Mouse (Mus musculus) stomach, embryonic 16.5 days (tissue): ENCODE measurements around the gene Hdac7. TPM values are rescaled to one million over a fixed set of nuclear protein-coding genes. Genes with fewer than 3 reads are reported as not detected.

Source experiments
- ATAC-seq: fragments of 200-750 bp; cut with Nextera tagmentation; 2 replicates; pipeline ENCODE4 v1.8.0; 2017; ENCODE audit warnings: moderate number of reproducible peaks, moderate TSS enrichment; ENCODE audit not compliant: insufficient read depth, low FRiP score
- H3K27ac ChIP-seq: fragments of 300-500 bp; sonication (generic); 2 replicates; pipeline ENCODE4 v1.5.1; 2014; ENCODE audit warnings: low read length
- H3K27me3 ChIP-seq: fragments of 300-500 bp; sonication (generic); 2 replicates; pipeline ENCODE4 v1.6.1; 2014; ENCODE audit warnings: low read length, control low read depth, mixed read lengths; ENCODE audit not compliant: control insufficient read depth, insufficient read depth
- H3K36me3 ChIP-seq: fragments of 300-500 bp; sonication (generic); 2 replicates; pipeline ENCODE4 v1.6.1; 2014; ENCODE audit warnings: low read length; ENCODE audit not compliant: control insufficient read depth, insufficient read depth
- H3K4me1 ChIP-seq: fragments of 300-500 bp; sonication (generic); 2 replicates; pipeline ENCODE4 v1.6.1; 2014; ENCODE audit warnings: low read length, control low read depth, mixed read lengths; ENCODE audit not compliant: control insufficient read depth, insufficient read depth
- H3K4me2 ChIP-seq: fragments of 300-500 bp; sonication (generic); 2 replicates; pipeline ENCODE4 v1.6.1; 2014; ENCODE audit warnings: low read depth, low read length, mixed read lengths
- H3K4me3 ChIP-seq: fragments of 300-500 bp; sonication (generic); replicated peaks from 2 replicates; pipeline ENCODE4 v1.5.1; 2014; ENCODE audit warnings: mild to moderate bottlenecking, low read length
- H3K9ac ChIP-seq: fragments of 300-500 bp; sonication (generic); 2 replicates; pipeline ENCODE4 v1.6.1; 2014; ENCODE audit warnings: low read length
- H3K9me3 ChIP-seq: fragments of 300-500 bp; sonication (generic); replicated peaks from 2 replicates; pipeline ENCODE4 v1.6.1; 2016; ENCODE audit warnings: low read length, control low read depth; ENCODE audit not compliant: control insufficient read depth
- WGBS: fragments of 180-500 bp; shearing (Covaris S2); extraction: QIAGEN DNeasy Blood & Tissue Kit; methylation state at CpG from one replicate; pipeline ENCODE4 v1.1.7; 2014; 5-methylcytosine and 5-hydroxymethylcytosine counted together
- polyA plus RNA-seq: library from polyadenylated mRNA; unstranded; fragments of >200 nt; fragmentation: Nextera tagmentation; extraction: Ambion mirVana; gene quantifications from 2 replicates; pipeline ENCODE4 v1.2.1, GENCODE M21; 2015

Gene Hdac7
- polyA plus RNA-seq, 1 experiment from 2014 or later, result 20.4 TPM

- no peak for ATAC-seq
- whole genome bisulfite sequencing, result 13% methylated on average over 23 of the region's 23 CpGs
Measured at GRCm38 (mm10) chr15:97766594-97767279, 77.6 kb downstream of the Hdac7 start.

GRCm38 (mm10) chr15:97766194-97766593, 78.1 kb downstream of the Hdac7 start:
- no peaks in the 10 kb centered on the region for H3K9me3 ChIP-seq
- no peaks in the 10 kb centered on the region for H3K36me3 ChIP-seq
- 27% methylated on average over 8 of the region's 8 CpGs for WGBS
- H3K9ac ChIP-seq, result peak overlapping the region; percentile 59
- peaks cover 5% of the 10 kb centered on the region; the same call in 1 of the 2 replicates for H3K27me3 ChIP-seq
- no peak overlapping the region for H3K27ac ChIP-seq
- H3K4me1 ChIP-seq, result peaks cover 10% of the 10 kb centered on the region; the same call in 1 of the 2 replicates
- ATAC-seq, result no peak
- H3K4me2 ChIP-seq, result peak overlapping the region; percentile 89
- H3K4me3 ChIP-seq, result peak overlapping the region; percentile 53

More at GRCm38 (mm10) chr15:97766594-97767279, 77.6 kb downstream of the Hdac7 start:
- peaks cover 5% of the 10 kb centered on the region; the same call in 1 of the 2 replicates for H3K27me3 ChIP-seq
- no peaks in the 10 kb centered on the region for H3K9me3 ChIP-seq
- H3K9ac ChIP-seq, result peak overlapping the region; percentile 59
- H3K36me3 ChIP-seq, result no peaks in the 10 kb centered on the region
- peak overlapping the region; percentile 89 for H3K4me2 ChIP-seq
- peak overlapping the region; percentile 53 for H3K4me3 ChIP-seq
- peaks cover 10% of the 10 kb centered on the region; the same call in 1 of the 2 replicates for H3K4me1 ChIP-seq
- H3K27ac ChIP-seq, result peak overlapping the region; percentile 55; the same call in 1 of the 2 replicates

GRCm38 (mm10) chr15:97765090-97765794, 79.1 kb downstream of the Hdac7 start:
- Histone ChIP-seq H3K4me2 (peak overlapping the region; percentile 89; the same call in 1 of the 2 replicates), H3K4me3 (no peak overlapping the region), H3K36me3 (no peaks in the 10 kb centered on the region), H3K4me1 (peaks cover 10% of the 10 kb centered on the region; the same call in 1 of the 2 replicates), H3K27ac (no peak overlapping the region), H3K9ac (no peak overlapping the region), H3K9me3 (no peaks in the 10 kb centered on the region), H3K27me3 (peaks cover 5% of the 10 kb centered on the region; the same call in 1 of the 2 replicates)
- WGBS, result 44% methylated on average over 13 of the region's 13 CpGs
- ATAC-seq, result no peak

GRCm38 (mm10) chr15:97764532-97764931, 79.8 kb downstream of the Hdac7 start:
- no peak overlapping the region for H3K9ac ChIP-seq
- WGBS, result 63% methylated on average over 2 of the region's 2 CpGs
- no peak overlapping the region for H3K27ac ChIP-seq
- no peaks in the 10 kb centered on the region for H3K9me3 ChIP-seq
- peaks cover 10% of the 10 kb centered on the region; the same call in 1 of the 2 replicates for H3K4me1 ChIP-seq
- H3K36me3 ChIP-seq, result no peaks in the 10 kb centered on the region
- ATAC-seq, result no peak
- H3K4me3 ChIP-seq, result no peak overlapping the region
- H3K4me2 ChIP-seq, result no peak overlapping the region
- peaks cover 5% of the 10 kb centered on the region; the same call in 1 of the 2 replicates for H3K27me3 ChIP-seq

- H3K27me3 ChIP-seq, result peaks cover 2% of the 10 kb centered on the region; the same call in 1 of the 2 replicates
- peaks cover 10% of the 10 kb centered on the region; the same call in 1 of the 2 replicates for H3K4me1 ChIP-seq
- H3K9ac ChIP-seq, result peak overlapping the region; percentile 23; the same call in 1 of the 2 replicates
- 60% methylated on average over 9 of the region's 9 CpGs for WGBS
- ATAC-seq, result no peak
- no peak overlapping the region for H3K4me2 ChIP-seq
- H3K36me3 ChIP-seq, result no peaks in the 10 kb centered on the region
- no peak overlapping the region for H3K4me3 ChIP-seq
- no peaks in the 10 kb centered on the region for H3K9me3 ChIP-seq
- H3K27ac ChIP-seq, result no peak overlapping the region
Measured at GRCm38 (mm10) chr15:97763256-97764049, 80.8 kb downstream of the Hdac7 start.

GRCm38 (mm10) chr15:97762733-97763132, 81.6 kb downstream of the Hdac7 start:
- no peaks in the 10 kb centered on the region for H3K36me3 ChIP-seq
- H3K4me2 ChIP-seq, result no peak overlapping the region
- no peak overlapping the region; the same call in 1 of the 2 replicates for H3K27ac ChIP-seq
- H3K9me3 ChIP-seq, result no peaks in the 10 kb centered on the region
- peaks cover 2% of the 10 kb centered on the region; the same call in 1 of the 2 replicates for H3K27me3 ChIP-seq
- ATAC-seq, result no peak
- peaks cover 10% of the 10 kb centered on the region; the same call in 1 of the 2 replicates for H3K4me1 ChIP-seq
- no peak overlapping the region for H3K9ac ChIP-seq
- H3K4me3 ChIP-seq, result no peak overlapping the region
- 57% methylated on average over 9 of the region's 9 CpGs for WGBS

GRCm38 (mm10) chr15:97761438-97761837, 82.9 kb downstream of the Hdac7 start:
- Histone ChIP-seq H3K9me3 (no peaks in the 10 kb centered on the region), H3K4me2 (peak overlapping the region; percentile 10; the same call in 1 of the 2 replicates), H3K4me1 (no peaks in the 10 kb centered on the region; the same call in 1 of the 2 replicates), H3K27ac (no peak overlapping the region; the same call in 1 of the 2 replicates), H3K9ac (no peak overlapping the region), H3K36me3 (no peaks in the 10 kb centered on the region), H3K4me3 (no peak overlapping the region), H3K27me3 (peaks cover 2% of the 10 kb centered on the region; the same call in 1 of the 2 replicates)
- WGBS, result 40% methylated on average over 13 of the region's 13 CpGs
- ATAC-seq, result peak; percentile 4; the same call in 1 of the 2 replicates

- WGBS, result 57% methylated on average over 5 of the region's 5 CpGs
- no peaks in the 10 kb centered on the region for H3K36me3 ChIP-seq
- H3K9ac ChIP-seq, result no peak overlapping the region
- H3K9me3 ChIP-seq, result no peaks in the 10 kb centered on the region
- H3K4me3 ChIP-seq, result no peak overlapping the region
- no peaks in the 10 kb centered on the region for H3K4me1 ChIP-seq
- H3K27me3 ChIP-seq, result peaks cover 2% of the 10 kb centered on the region; the same call in 1 of the 2 replicates
- no peak overlapping the region for H3K27ac ChIP-seq
- no peak for ATAC-seq
- H3K4me2 ChIP-seq, result peak overlapping the region; percentile 10; the same call in 1 of the 2 replicates
Measured at GRCm38 (mm10) chr15:97760952-97761351, 83.3 kb downstream of the Hdac7 start.
